Mouse (Mus musculus) heart, postnatal 0 days (tissue): ENCODE results near the gene Tbxas1. TPM values are rescaled to one million over a fixed set of nuclear protein-coding genes. Genes with fewer than 3 reads are reported as not detected.

Source experiments
- ATAC-seq: fragments of 200-750 bp; cut with Nextera tagmentation; 2 replicates; pipeline ENCODE4 v1.8.0; 2017; ENCODE audit warnings: low read depth, moderate number of reproducible peaks, moderate library complexity; ENCODE audit not compliant: insufficient read depth
- DNase-seq: peaks from one replicate; pipeline ENCODE4 v3.0.0-alpha.2; 2016; ENCODE audit warnings: low spot score
- H3K27ac ChIP-seq: fragments of 300-500 bp; sonication (generic); 2 replicates; pipeline ENCODE4 v1.5.1; 2014; ENCODE audit warnings: low read depth, mild to moderate bottlenecking
- H3K27me3 ChIP-seq: fragments of 300-500 bp; sonication (generic); 2 replicates; pipeline ENCODE4 v1.6.1; 2014; ENCODE audit warnings: low read length, mixed read lengths; ENCODE audit not compliant: control insufficient read depth, insufficient read depth
- H3K36me3 ChIP-seq: fragments of 300-500 bp; sonication (generic); replicated peaks from 2 replicates; pipeline ENCODE4 v1.6.1; 2014; ENCODE audit warnings: low read length, mixed read lengths; ENCODE audit not compliant: control insufficient read depth, insufficient read depth
- H3K4me1 ChIP-seq: fragments of 300-500 bp; sonication (generic); 2 replicates; pipeline ENCODE4 v1.6.1; 2014; ENCODE audit warnings: antibody characterized with exemption; ENCODE audit not compliant: control insufficient read depth, insufficient read depth
- H3K4me2 ChIP-seq: fragments of 300-500 bp; sonication (generic); 2 replicates; pipeline ENCODE4 v1.6.1; 2014; ENCODE audit warnings: low read depth, mild to moderate bottlenecking, low read length, moderate library complexity
- H3K4me3 ChIP-seq: fragments of 300-500 bp; sonication (generic); 2 replicates; pipeline ENCODE4 v1.5.1; 2014; ENCODE audit warnings: low read depth, low read length
- H3K9ac ChIP-seq: fragments of 300-500 bp; sonication (generic); replicated peaks from 2 replicates; pipeline ENCODE4 v1.6.1; 2014; ENCODE audit warnings: low read depth, low read length, mixed read lengths
- H3K9me3 ChIP-seq: fragments of 300-500 bp; sonication (generic); replicated peaks from 2 replicates; pipeline ENCODE4 v1.6.1; 2016; ENCODE audit warnings: low read length; ENCODE audit not compliant: control insufficient read depth
- CTCF ChIP-seq: IDR thresholded peaks from 2 replicates; pipeline ENCODE4 v1.5.1; 2016; ENCODE audit warnings: antibody characterized with exemption, control low read depth, low read depth
- EP300 ChIP-seq: IDR thresholded peaks from 2 replicates; pipeline ENCODE4 v1.6.1; 2016; ENCODE audit warnings: antibody characterized with exemption, low read depth
- WGBS: fragments of 180-500 bp; shearing (Covaris S2); extraction: QIAGEN DNeasy Blood & Tissue Kit; methylation state at CpG from one replicate; pipeline ENCODE4 v1.1.7; 2014; 5-methylcytosine and 5-hydroxymethylcytosine counted together
- polyA plus RNA-seq: library from polyadenylated mRNA; unstranded; fragments of >200 nt; fragmentation: Nextera tagmentation; extraction: Ambion mirVana; gene quantifications from 2 replicates; pipeline ENCODE4 v1.2.1, GENCODE M21; 2015
- total RNA-seq: library from RNA; depleted of rRNA; stranded (reverse); fragments of >200 nt; gene quantifications from 2 replicates; pipeline ENCODE4 v1.2.3, GENCODE M21; 2014; ENCODE audit warnings: low replicate concordance

The Tbxas1 gene
- total and polyA plus RNA-seq, 2 experiments from 2014 or later, result 0.64 to 1.6 TPM

DNA sequence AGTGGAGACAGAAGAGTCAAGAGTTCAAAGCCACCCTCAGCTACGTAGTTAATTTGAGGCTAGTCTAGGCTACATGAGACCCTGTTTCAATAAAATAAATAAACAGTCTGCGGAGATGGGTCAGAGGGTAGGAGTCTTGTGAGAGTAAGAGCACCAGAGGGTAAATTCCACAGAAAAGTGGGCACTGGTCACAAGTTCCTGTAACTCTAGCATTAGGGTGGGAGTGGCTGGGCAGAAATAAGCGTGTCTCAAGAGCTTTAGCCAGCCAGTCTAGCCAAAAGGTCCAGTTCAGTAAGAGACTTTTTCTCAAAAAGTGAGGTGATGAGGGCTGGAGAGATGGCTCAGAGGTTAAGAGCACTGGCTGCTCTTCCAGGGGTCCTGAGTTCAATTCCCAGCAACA, 18.4 kb downstream of the Tbxas1 start:
- no peak overlapping the region for H3K4me3 ChIP-seq
- no peak overlapping the region for H3K9ac ChIP-seq
- H3K4me2 ChIP-seq, result no peak overlapping the region
- no peak for DNase-seq
- no peak overlapping the region for H3K27ac ChIP-seq
- no peak for ATAC-seq
- TF ChIP-seq EP300, result no peak
- no peak for TF ChIP-seq CTCF
- no peaks in the 10 kb centered on the region for H3K4me1 ChIP-seq
- H3K9me3 ChIP-seq, result no peaks in the 10 kb centered on the region
- H3K27me3 ChIP-seq, result no peaks in the 10 kb centered on the region
- 79% methylated on average over 3 of the region's 3 CpGs for WGBS
- H3K36me3 ChIP-seq, result no peaks in the 10 kb centered on the region

DNA sequence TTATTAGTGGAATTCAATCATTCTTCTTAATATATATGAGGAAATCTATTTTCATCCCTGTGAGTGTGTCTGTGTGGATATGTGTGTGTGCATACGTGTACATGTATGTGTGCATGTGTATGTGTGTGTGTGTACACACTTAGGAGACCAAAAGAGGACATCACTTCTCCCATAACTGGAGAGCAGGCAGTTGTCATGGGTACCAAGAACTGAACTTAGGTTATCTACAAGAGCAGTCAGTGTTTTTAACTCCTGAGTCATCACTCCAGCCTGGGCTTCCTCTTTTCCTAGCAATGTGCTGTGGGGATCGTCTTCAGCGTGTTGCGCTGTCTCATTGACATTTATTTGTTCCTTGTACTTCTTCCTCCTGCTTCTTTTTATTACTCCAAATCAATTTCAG, 24.9 kb downstream of the Tbxas1 start:
- no peaks in the 10 kb centered on the region for H3K36me3 ChIP-seq
- DNase-seq (no peak), ATAC-seq (no peak)
- H3K4me1 ChIP-seq, result no peaks in the 10 kb centered on the region
- WGBS, result 71% methylated on average over 4 of the region's 4 CpGs
- H3K4me2 ChIP-seq, result no peak overlapping the region
- H3K4me3 ChIP-seq, result no peak overlapping the region
- TF ChIP-seq EP300, result no peak
- no peak for TF ChIP-seq CTCF
- H3K9me3 ChIP-seq, result no peaks in the 10 kb centered on the region
- no peak overlapping the region for H3K27ac ChIP-seq
- H3K9ac ChIP-seq, result no peak overlapping the region
- no peaks in the 10 kb centered on the region for H3K27me3 ChIP-seq

DNA sequence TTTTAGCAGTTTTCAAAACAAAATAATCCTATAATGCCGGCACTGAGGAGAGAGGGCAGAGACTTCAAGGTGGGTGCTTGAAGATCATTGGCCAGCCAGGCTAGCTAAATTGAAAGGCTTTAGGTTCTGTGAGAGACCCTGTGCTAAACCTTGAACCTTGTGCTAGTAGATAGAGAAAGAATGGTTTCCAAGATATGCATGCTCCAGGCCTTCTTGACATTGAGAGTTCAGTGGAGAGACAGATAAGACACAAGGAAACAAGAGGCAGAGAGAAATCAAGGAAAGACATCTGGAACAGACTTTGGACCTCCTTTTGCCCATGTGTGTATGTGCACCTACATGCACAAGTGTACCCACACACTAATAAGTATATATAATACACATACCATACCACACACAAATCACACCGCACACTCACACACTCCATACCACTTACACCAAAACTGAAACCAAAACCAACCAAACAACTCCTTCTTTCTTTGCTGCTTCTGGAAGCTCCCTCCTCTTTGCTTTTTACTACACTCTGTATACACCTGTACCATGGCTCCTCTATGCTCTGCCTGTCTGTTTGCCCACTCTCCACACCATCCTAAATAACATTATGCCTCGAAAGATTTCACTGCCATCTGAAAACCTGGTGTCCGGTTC, 25.4 kb downstream of the Tbxas1 start:
- Histone ChIP-seq H3K4me1 (no peaks in the 10 kb centered on the region), H3K27ac (no peak overlapping the region), H3K9me3 (no peaks in the 10 kb centered on the region), H3K4me3 (no peak overlapping the region), H3K9ac (no peak overlapping the region), H3K27me3 (no peaks in the 10 kb centered on the region), H3K4me2 (no peak overlapping the region), H3K36me3 (no peaks in the 10 kb centered on the region)
- 84% methylated on average over 4 of the region's 4 CpGs for WGBS
- TF ChIP-seq EP300 (no peak), CTCF (no peak)
- ATAC-seq (no peak), DNase-seq (no peak)

DNA sequence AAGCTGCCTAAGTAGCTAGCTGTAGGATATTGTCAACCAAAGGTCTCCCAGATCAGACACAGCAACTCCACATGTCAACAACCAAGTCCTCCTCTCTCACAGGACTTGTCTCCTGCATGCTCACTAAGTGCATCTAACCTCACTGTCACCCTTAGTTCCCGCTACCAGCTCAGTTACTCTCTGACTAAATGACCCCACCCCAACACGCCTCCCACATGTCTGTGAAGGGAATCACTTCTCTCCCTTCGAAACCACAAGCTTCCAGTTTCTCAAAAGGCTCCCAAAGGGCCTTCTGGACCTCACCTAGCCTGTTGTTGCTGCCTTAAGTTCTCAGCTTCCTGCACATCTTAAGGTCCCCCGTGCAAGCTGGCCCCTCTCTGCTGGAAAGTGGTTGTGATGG, 25.9 kb downstream of the Tbxas1 start:
- H3K4me2 ChIP-seq, result no peak overlapping the region
- no peaks in the 10 kb centered on the region for H3K4me1 ChIP-seq
- WGBS, result 79% methylated on average over 4 of the region's 4 CpGs
- no peaks in the 10 kb centered on the region for H3K36me3 ChIP-seq
- H3K27me3 ChIP-seq, result no peaks in the 10 kb centered on the region
- no peak overlapping the region for H3K9ac ChIP-seq
- no peak for ATAC-seq
- no peaks in the 10 kb centered on the region for H3K9me3 ChIP-seq
- no peak for TF ChIP-seq CTCF
- TF ChIP-seq EP300, result no peak
- H3K27ac ChIP-seq, result no peak overlapping the region
- H3K4me3 ChIP-seq, result no peak overlapping the region
- DNase-seq, result no peak

DNA sequence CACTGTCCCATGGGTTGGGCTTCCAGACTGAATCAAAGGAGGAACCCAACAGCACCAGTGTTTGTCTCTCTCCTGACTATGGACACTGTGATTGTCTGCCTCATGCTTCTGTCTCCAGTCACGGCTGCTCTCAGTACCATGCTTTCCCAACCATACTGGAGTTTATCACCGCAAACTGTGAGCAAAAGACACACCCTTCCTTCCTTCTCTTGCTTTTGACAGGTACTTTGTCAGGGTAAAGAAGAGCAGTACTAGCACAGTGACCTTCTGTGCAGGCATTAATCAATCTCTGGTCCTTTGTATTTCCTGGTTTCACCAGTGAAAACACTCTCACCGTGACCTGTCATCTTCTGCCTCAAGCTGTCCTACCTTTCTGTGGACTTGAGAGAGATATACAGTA, 26.4 kb downstream of the Tbxas1 start:
- TF ChIP-seq CTCF (no peak), EP300 (no peak)
- Histone ChIP-seq H3K27me3 (no peaks in the 10 kb centered on the region), H3K4me3 (no peak overlapping the region), H3K4me1 (no peaks in the 10 kb centered on the region), H3K4me2 (no peak overlapping the region), H3K9me3 (no peaks in the 10 kb centered on the region), H3K9ac (no peak overlapping the region), H3K36me3 (no peaks in the 10 kb centered on the region), H3K27ac (no peak overlapping the region)
- DNase-seq, result no peak
- WGBS, result 62% methylated on average over 3 of the region's 3 CpGs
- no peak for ATAC-seq

DNA sequence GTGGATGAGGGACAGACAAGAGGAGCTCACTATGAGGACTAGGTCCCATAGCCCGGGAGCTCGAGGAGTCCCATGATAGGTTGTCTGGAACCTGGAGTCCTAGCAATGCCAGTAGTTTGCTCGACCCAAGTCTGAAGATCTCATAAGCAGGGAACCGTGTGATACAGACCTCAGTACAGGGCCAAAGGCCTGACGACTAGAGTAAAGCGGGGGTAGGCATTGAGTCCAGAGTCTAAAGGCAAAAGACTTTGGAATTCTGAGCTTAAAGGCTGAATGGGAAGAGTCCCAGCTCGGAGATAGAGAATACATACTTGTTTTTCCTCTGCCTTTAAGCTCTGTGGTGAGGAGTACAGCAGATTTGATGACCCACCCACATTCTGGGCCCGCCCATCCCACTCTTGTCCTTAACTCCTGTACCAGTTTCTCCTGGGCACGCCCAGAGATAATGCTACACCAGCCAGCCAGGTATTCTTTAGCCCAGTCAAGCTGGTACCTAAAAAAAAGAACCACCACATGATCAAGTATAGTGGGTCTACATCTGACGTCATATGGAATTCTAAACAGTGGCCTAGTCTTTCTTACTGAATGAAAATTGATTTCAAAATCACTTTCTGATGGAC, 27.7 kb downstream of the Tbxas1 start:
- Histone ChIP-seq H3K4me1 (no peaks in the 10 kb centered on the region), H3K4me2 (no peak overlapping the region), H3K27ac (no peak overlapping the region), H3K9me3 (no peaks in the 10 kb centered on the region), H3K36me3 (no peaks in the 10 kb centered on the region), H3K27me3 (no peaks in the 10 kb centered on the region), H3K9ac (no peak overlapping the region), H3K4me3 (no peak overlapping the region)
- no peak for TF ChIP-seq CTCF
- no peak for TF ChIP-seq EP300
- no peak for ATAC-seq
- no peak for DNase-seq
- WGBS, result 81% methylated on average over 10 of the region's 10 CpGs
